Mouse (Mus musculus) liver, embryonic 13.5 days (tissue): ENCODE data around the gene Ccdc85a. TPM values are rescaled to one million over a fixed set of nuclear protein-coding genes. Genes with fewer than 3 reads are reported as not detected.

Experiments used
- ATAC-seq: fragments of 200-750 bp; cut with Nextera tagmentation; 2 replicates; pipeline ENCODE4 v1.8.0; 2017; ENCODE audit warnings: low read depth, mild to moderate bottlenecking, moderate number of reproducible peaks, moderate library complexity
- DNase-seq: peaks from one replicate; pipeline ENCODE4 v3.0.0; 2022
- H3K27ac ChIP-seq: fragments of 300-500 bp; sonication (generic); 2 replicates; pipeline ENCODE4 v1.5.1; 2015; ENCODE audit warnings: moderate library complexity, mild to moderate bottlenecking, inconsistent platforms
- H3K27me3 ChIP-seq: fragments of 300-500 bp; sonication (generic); 2 replicates; pipeline ENCODE4 v1.6.1; 2015; ENCODE audit warnings: mild to moderate bottlenecking, inconsistent platforms
- H3K36me3 ChIP-seq: fragments of 300-500 bp; sonication (generic); 2 replicates; pipeline ENCODE4 v1.6.1; 2015; ENCODE audit warnings: mild to moderate bottlenecking, inconsistent platforms
- H3K4me1 ChIP-seq: fragments of 300-500 bp; sonication (generic); replicated peaks from 2 replicates; pipeline ENCODE4 v1.6.1; 2015; ENCODE audit warnings: inconsistent platforms
- H3K4me2 ChIP-seq: fragments of 300-500 bp; sonication (generic); 2 replicates; pipeline ENCODE4 v1.6.1; 2015; ENCODE audit warnings: inconsistent platforms, mild to moderate bottlenecking, moderate library complexity
- H3K4me3 ChIP-seq: fragments of 300-500 bp; sonication (generic); replicated peaks from 2 replicates; pipeline ENCODE4 v1.5.1; 2015; ENCODE audit warnings: mild to moderate bottlenecking, inconsistent platforms
- H3K9ac ChIP-seq: fragments of 300-500 bp; sonication (generic); 2 replicates; pipeline ENCODE4 v1.6.1; 2015; ENCODE audit warnings: mild to moderate bottlenecking, inconsistent platforms
- H3K9me3 ChIP-seq: fragments of 300-500 bp; sonication (generic); replicated peaks from 2 replicates; pipeline ENCODE4 v1.6.1; 2016; ENCODE audit warnings: inconsistent platforms
- WGBS: fragments of 180-500 bp; shearing (Covaris S2); methylation state at CpG from one replicate; pipeline ENCODE4 v1.1.7; 2015; ENCODE audit not compliant: insufficient replicate concordance; 5-methylcytosine and 5-hydroxymethylcytosine counted together
- polyA plus RNA-seq: library from polyadenylated mRNA; unstranded; fragments of >200 nt; fragmentation: Nextera tagmentation; extraction: Ambion mirVana; gene quantifications from 2 replicates; pipeline ENCODE4 v1.2.1, GENCODE M21; 2015

The Ccdc85a gene
- 0.03 and 0.05 TPM in 2 replicates for polyA plus RNA-seq

DNA sequence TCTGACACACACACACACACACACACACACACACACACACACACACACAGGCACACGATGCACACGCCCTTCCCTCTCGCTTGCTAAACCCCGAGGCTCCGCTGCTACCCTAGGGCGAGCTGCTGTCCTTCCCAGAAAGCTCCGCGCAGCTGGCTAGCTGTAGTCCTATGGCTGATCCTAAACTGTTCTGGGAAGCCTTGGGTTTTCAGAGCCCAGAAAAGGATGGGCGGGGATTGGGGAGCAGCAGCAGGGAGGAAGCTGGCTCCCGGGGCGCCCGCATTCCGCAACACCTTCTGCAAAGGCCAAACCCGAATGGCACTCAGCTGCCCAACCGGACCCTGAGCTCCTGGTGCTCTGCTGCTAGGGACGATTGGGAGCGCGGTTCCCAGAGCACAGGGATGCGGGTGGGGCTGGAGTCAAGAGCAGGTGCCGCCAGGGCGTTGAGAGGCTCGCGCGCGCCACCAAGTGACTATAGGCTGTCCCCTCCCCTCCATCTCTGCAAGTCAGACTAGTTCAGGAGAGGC, at the start of gene Ccdc85a:
Gene Ccdc85a (minus strand): TSS at position 414 of the 524 bp plus-strand sequence.
- 0 out of 2 replicates have a peak, but pooled peaks cover 4% of the 10 kb centered on the region for H3K4me1 ChIP-seq
- peak within 1 kb of the TSS; percentile 65 for H3K4me2 ChIP-seq
- peak within 1 kb of the TSS; percentile 42 for H3K4me3 ChIP-seq
- ATAC-seq (peak; percentile 68), DNase-seq (peak; percentile 3)
- under 1% methylated on average over 25 of the region's 25 CpGs for WGBS
- H3K36me3 ChIP-seq, result no peaks in the 10 kb centered on the region
- H3K9me3 ChIP-seq, result no peaks in the 10 kb centered on the region
- peaks cover 31% of the 10 kb centered on the region for H3K27me3 ChIP-seq
- no peak within 1 kb of the TSS for H3K9ac ChIP-seq
- no peak within 1 kb of the TSS for H3K27ac ChIP-seq

DNA sequence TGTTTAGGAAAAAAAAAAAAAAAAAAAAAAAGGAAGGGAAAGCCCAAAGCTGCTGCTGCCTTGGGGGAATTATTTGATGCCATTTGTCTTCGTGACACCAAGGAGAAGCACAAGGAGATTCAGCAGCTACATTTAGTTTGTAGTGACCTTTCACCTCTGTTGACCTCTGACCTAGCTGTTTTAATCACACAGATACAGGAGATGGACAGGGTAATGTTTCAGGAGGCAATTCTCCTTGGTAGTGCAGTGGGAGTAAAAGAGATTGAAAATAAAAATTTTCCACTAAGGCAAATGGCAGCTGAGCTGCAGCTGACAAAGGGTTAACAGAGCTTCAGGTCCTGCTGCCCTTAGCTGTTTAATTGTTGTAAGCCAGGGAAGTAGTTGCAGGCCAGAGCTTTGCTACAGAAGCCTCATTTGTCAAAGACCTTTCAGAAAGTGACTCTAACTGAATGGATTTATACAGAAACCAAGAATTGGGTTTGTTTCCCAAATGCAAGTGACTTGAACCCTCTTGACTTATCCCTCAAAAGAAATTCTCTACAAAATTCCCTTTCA, 49.5 kb upstream of the Ccdc85a start:
- Histone ChIP-seq H3K4me3 (no peak overlapping the region), H3K36me3 (no peaks in the 10 kb centered on the region), H3K27ac (no peak overlapping the region), H3K4me2 (no peak overlapping the region), H3K4me1 (no peaks in the 10 kb centered on the region), H3K27me3 (no peaks in the 10 kb centered on the region), H3K9me3 (no peaks in the 10 kb centered on the region), H3K9ac (no peak overlapping the region)
- WGBS, result 32% methylated on average over 1 of the region's 1 CpGs
- DNase-seq (no peak), ATAC-seq (no peak)

DNA sequence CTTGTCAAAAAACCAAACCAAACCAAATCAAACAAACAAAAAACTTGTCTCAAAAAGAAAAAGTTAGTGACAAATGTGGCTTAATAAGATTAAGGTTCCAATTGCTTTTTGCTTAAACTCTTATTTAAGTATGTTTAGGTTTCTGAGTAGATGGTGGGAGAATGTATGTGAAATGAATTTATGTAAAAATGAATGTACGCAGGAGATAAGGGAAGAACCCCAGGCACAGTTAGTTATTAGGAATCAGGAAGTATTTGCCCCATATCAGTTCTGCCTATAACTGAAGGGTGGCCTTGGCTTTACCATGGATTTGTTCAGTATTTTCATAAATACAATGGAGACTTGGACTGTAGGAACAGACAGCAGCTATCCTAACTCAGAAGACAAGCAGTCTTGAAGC, 49.0 kb upstream of the Ccdc85a start:
- H3K9me3 ChIP-seq, result no peaks in the 10 kb centered on the region
- no peaks in the 10 kb centered on the region for H3K36me3 ChIP-seq
- 63% methylated on average over 1 of the region's 1 CpGs for WGBS
- no peak overlapping the region for H3K4me2 ChIP-seq
- no peak overlapping the region for H3K9ac ChIP-seq
- no peaks in the 10 kb centered on the region for H3K27me3 ChIP-seq
- H3K27ac ChIP-seq, result no peak overlapping the region
- H3K4me1 ChIP-seq, result no peaks in the 10 kb centered on the region
- ATAC-seq (no peak), DNase-seq (no peak)
- H3K4me3 ChIP-seq, result no peak overlapping the region

DNA sequence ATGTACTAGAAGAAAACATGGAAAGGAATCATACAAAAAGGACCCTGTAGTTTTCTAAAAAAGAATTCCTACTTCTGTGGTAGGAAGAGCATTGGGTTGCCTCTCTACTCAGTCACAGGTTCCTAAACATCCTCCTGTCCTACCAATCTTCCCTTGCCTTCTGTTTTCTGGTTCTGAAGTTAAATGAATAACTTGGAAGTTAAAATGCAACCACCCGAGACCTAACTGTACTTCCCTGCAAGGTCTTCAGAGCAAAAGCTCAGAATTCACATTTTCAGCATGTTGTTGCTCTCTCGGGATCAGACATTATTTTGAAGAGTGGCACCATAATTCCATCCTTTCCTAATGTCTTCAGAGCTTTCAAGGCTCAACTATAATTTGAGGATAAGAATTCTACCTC, 46.6 kb upstream of the Ccdc85a start:
- Histone ChIP-seq H3K27ac (no peak overlapping the region), H3K4me2 (no peak overlapping the region), H3K36me3 (no peaks in the 10 kb centered on the region), H3K27me3 (no peaks in the 10 kb centered on the region), H3K4me1 (no peaks in the 10 kb centered on the region), H3K9ac (no peak overlapping the region), H3K4me3 (no peak overlapping the region), H3K9me3 (no peaks in the 10 kb centered on the region)
- WGBS, result 51% methylated on average over 2 of the region's 2 CpGs
- no peak for ATAC-seq
- DNase-seq, result no peak

DNA sequence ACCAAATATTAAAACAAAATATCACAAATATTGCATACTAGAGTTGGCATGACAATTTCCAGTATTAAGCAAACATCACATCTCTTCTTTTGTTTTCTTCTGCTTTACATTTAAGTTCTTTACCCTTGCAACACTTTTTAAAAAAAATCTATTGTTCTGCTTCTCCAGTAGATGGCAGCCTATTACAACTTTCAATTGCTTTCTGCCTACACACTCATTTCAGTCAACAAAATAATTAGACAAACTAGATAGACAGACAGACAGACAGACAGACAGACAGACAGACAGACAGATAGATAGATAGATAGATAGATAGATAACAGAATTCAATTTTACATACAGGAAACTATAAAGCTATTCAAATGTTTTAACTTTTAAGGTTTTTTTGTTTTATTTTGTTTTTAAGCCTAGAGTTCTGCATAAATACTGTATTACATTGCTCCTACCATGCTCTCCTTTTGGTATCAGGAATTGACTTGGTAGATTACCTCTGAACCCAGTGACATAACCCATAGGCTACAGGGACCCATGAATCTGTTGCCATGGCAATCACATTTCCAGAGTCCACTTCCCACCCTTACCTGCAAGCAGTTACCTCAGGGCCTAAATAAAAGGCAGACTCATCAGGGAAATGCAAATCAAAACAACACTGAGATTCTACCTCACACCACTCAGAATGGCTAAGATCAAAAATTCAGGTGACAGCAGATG, 26.8 kb upstream of the Ccdc85a start:
- Histone ChIP-seq H3K4me1 (no peaks in the 10 kb centered on the region), H3K4me2 (no peak overlapping the region), H3K9me3 (no peaks in the 10 kb centered on the region), H3K9ac (no peak overlapping the region), H3K4me3 (no peak overlapping the region), H3K36me3 (no peaks in the 10 kb centered on the region), H3K27me3 (no peaks in the 10 kb centered on the region), H3K27ac (no peak overlapping the region)
- ATAC-seq (no peak), DNase-seq (no peak)

DNA sequence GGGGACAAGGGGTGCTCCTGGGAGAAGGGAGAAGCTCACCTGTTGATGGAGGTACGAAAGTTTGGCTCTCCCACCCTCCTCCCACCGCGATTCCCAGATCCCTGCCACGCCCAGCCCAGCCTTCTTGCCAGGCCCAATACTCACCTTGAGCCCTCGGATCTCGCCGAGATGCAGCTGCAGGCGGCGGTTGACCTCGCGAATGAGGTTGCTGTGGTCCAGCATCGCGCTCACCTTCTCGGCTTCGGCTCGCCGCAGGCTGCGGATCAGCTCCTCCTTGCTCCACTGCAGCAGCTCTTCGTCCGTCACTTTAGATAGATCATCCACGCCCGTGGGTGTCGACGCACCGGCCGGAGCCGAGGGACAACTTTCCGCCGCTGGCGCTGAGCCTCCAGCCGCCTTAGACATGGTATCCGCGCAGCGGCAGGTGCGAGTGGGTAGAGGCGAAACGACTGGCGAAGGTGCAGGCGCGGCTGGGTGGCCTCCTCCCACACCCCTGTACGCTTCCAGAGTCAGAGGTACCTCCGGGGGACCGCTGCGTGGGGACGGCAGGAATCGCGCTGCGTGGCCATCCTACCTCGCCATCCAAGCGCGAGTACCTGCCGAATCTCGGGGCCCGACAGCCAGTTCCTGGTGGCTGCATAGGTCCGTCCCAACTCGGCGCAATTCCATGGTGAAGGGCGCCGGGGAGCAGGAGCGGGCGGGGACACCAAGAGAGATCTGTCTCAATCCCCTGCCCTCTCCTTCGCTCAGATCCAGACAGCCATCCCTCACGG, 800 bp downstream of the Ccdc85a start:
- ATAC-seq, result 0 out of 2 replicates have a peak, but pooled peaks have one; percentile 15
- no peak overlapping the region for H3K27ac ChIP-seq
- H3K27me3 ChIP-seq, result peaks cover 31% of the 10 kb centered on the region
- no peak for DNase-seq
- no peak overlapping the region for H3K9ac ChIP-seq
- 0 out of 2 replicates have a peak, but pooled peaks cover 4% of the 10 kb centered on the region for H3K4me1 ChIP-seq
- WGBS, result 2% methylated on average over 61 of the region's 63 CpGs
- H3K4me3 ChIP-seq, result peak overlapping the region; percentile 42
- no peaks in the 10 kb centered on the region for H3K9me3 ChIP-seq
- peak overlapping the region; percentile 65 for H3K4me2 ChIP-seq
- no peaks in the 10 kb centered on the region for H3K36me3 ChIP-seq

DNA sequence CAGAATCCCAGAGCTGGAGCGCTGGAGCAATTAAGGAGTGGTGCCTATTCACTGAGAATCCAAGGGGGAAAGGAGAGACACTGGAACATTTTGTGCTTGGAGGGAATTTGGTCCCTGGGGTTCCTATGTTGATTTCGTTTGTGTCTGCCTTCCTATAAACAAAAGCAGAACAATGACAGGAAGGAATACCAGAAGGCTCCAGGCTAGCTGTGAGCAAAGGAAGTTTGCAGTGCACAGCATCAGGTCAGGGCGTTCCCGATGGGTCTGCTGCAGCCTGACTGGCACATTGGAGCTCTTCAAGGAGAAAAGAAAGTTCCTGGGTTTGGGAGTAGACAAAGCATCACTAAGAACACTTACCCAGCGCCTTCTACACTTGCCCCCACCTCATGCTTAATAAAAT, 1.9 kb downstream of the Ccdc85a start:
- no peaks in the 10 kb centered on the region for H3K9me3 ChIP-seq
- H3K9ac ChIP-seq, result no peak overlapping the region
- no peak overlapping the region for H3K27ac ChIP-seq
- 0 out of 2 replicates have a peak, but pooled peaks cover 4% of the 10 kb centered on the region for H3K4me1 ChIP-seq
- no peak for DNase-seq
- no peaks in the 10 kb centered on the region for H3K36me3 ChIP-seq
- peaks cover 31% of the 10 kb centered on the region for H3K27me3 ChIP-seq
- no peak overlapping the region for H3K4me2 ChIP-seq
- 11% methylated on average over 5 of the region's 5 CpGs for WGBS
- ATAC-seq, result no peak
- no peak overlapping the region for H3K4me3 ChIP-seq

DNA sequence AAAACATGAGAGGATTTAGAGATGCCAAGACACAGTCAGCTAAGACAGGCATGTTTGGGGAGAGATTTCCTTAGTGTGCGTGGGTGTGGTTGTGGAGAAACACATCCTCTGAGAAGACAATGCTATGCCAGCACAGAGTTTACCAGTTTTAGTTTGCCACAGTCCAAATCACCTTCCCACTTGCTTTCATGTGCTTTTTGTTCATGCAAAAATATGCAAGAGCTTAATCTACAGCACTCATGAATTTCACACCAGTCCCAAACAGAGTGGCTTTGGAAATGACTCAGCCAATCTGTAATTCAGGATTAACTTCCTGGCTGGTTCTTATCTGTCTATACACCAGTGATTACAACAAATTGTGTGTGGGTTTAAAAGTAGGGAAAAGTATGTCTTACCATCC, 11.7 kb downstream of the Ccdc85a start:
- no peak for ATAC-seq

DNA sequence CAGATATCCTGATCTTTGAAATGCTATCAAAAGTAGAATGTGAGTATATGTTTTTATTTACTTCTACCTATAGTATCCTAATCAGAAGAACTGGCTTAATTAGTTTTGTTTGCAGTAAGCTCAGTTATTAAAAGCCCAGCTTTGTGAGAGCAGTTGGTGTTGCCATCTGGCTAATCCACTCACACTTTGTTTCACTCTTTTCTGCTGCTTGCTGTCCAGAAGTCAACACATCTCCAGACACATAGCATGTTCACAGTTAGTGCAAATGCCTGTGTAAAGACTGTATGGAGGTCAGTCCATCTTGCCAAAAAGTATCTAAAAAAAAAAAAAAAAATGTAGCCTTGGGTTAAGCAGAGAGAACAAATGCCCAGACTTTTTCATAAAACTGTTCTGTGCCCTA, 27.7 kb downstream of the Ccdc85a start:
- Histone ChIP-seq H3K27ac (no peak overlapping the region), H3K9ac (no peak overlapping the region), H3K4me2 (no peak overlapping the region), H3K36me3 (no peaks in the 10 kb centered on the region), H3K9me3 (no peaks in the 10 kb centered on the region), H3K4me3 (no peak overlapping the region), H3K4me1 (no peaks in the 10 kb centered on the region), H3K27me3 (no peaks in the 10 kb centered on the region)
- no peak for ATAC-seq
- DNase-seq, result no peak

More for the DNA sequence above, 11.7 kb downstream of the Ccdc85a start:
- WGBS, result 61% methylated on average over 1 of the region's 1 CpGs
- Histone ChIP-seq H3K9me3 (no peaks in the 10 kb centered on the region), H3K36me3 (no peaks in the 10 kb centered on the region), H3K4me3 (no peak overlapping the region), H3K27me3 (no peaks in the 10 kb centered on the region), H3K4me1 (no peaks in the 10 kb centered on the region), H3K4me2 (no peak overlapping the region), H3K27ac (no peak overlapping the region), H3K9ac (no peak overlapping the region)
- DNase-seq, result no peak

DNA sequence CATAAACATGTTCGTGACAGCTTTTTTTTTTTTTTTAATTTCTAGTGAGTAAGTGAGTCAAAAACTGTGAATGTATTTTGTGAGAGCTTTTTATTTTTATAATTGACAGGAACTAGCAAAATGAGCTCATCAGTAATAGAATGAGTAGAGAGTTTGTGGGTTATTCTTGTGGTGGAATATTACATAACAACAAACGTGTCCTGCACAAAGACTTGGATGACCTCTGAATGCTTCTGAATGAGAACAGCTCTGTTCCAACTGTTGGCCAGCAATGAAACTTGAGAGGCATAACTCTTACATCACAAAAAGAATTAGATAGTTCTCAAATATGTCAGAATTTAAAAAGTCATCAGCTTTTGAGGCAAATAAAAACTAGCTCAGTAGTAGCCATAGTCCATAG, 40.7 kb downstream of the Ccdc85a start:
- no peak for ATAC-seq
- no peak overlapping the region for H3K4me2 ChIP-seq
- no peaks in the 10 kb centered on the region for H3K36me3 ChIP-seq
- H3K9me3 ChIP-seq, result no peaks in the 10 kb centered on the region
- DNase-seq, result no peak
- H3K9ac ChIP-seq, result no peak overlapping the region
- WGBS, result 62% methylated on average over 2 of the region's 2 CpGs
- no peaks in the 10 kb centered on the region for H3K4me1 ChIP-seq
- no peak overlapping the region for H3K27ac ChIP-seq
- H3K27me3 ChIP-seq, result no peaks in the 10 kb centered on the region
- H3K4me3 ChIP-seq, result no peak overlapping the region

DNA sequence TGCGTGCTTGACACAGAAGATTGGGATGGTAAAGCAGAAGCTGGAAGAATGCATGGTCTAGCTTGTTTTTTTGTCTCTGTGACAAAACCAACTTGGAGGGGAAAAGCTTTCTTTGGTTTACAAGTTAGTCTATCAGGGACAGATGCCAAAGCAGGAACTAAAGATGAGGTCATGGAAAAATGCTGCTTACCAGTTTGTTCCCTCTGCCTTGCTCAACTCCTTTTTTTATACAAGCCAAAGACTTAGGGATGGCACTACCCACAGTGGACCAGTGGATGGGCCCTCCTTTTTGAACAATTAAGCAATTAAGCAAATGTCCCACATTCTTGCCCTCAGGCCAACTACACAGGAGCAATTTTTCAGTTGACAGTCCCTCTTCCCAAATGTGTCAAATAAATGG, 42.8 kb downstream of the Ccdc85a start:
- H3K4me3 ChIP-seq, result no peak overlapping the region
- no peaks in the 10 kb centered on the region for H3K4me1 ChIP-seq
- no peak overlapping the region for H3K4me2 ChIP-seq
- no peak overlapping the region for H3K9ac ChIP-seq
- no peaks in the 10 kb centered on the region for H3K9me3 ChIP-seq
- WGBS, result 64% methylated on average over 1 of the region's 1 CpGs
- H3K36me3 ChIP-seq, result no peaks in the 10 kb centered on the region
- H3K27me3 ChIP-seq, result no peaks in the 10 kb centered on the region
- ATAC-seq, result no peak
- no peak overlapping the region for H3K27ac ChIP-seq
- DNase-seq, result no peak
